Mouse (Mus musculus) 3134 (cell line): ENCODE measurements around the gene Ttc23.

Experiments
- DNase-seq: peaks from one replicate; pipeline ENCODE4 v3.0.0-alpha.2; 2011; ENCODE audit warnings: low spot score; ENCODE audit not compliant: insufficient read length; ENCODE audit errors: extremely low read depth

The Ttc23 gene

DNA sequence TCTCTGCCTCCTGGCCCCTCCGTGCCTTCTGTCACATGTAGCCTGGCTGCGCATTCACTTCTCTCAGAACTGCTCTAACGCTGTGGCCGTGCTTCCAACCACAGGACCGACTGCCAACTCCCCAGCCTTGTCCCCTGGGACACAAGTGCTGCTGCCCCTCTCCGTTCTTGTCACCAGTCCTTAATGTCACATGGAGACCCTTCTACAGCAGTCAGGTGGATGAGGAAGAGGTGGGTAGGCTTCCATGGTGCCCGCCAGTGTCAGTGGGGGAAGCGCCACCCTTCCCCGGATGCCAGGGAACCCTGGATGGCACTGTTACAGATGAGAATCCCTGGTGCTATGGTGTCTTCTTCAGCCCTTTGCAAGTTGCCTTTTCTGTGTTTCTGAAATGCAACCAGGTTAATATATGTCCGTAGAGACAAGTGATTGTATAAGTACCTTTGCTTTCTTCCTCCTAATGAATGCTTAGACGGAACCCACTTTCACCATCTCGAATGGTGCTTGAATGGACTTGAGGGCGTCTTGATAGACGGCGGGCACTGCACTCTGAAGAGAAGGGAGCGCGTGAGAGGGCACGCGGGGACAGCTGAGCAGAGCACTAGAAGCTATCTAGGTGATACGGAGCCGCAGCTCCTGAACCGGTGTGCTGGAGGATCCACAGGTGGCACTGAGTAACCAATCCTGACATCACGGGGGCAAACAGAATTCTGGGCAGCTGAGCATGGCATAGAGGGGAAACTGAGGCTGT, 45.8 kb downstream of the Ttc23 start:
- no peak for DNase-seq

DNA sequence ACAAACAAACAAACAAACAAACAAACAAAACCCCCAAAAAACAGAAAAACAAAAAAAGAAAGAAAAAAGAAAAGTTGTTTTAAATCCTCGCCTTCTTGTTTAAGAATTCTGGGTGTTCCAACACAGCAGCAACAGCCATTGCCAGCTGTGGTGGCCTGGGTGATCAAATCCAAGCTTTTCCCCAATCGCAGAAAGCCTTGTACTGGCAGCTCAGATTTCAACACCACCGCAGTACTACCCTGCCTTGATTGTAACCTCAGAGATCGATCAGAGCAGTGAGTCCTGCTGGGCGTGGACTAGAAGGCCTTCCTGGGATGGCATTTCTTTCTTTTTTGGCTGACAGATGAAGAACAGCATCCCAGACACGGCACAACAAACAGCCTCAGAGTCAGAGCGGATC, 48.7 kb downstream of the Ttc23 start:
- DNase-seq = no peak

- DNase-seq = no peak
These were observed 50.9 kb downstream of the Ttc23 start for GRCm38 (mm10) chr7:67697892-67698630.

DNA sequence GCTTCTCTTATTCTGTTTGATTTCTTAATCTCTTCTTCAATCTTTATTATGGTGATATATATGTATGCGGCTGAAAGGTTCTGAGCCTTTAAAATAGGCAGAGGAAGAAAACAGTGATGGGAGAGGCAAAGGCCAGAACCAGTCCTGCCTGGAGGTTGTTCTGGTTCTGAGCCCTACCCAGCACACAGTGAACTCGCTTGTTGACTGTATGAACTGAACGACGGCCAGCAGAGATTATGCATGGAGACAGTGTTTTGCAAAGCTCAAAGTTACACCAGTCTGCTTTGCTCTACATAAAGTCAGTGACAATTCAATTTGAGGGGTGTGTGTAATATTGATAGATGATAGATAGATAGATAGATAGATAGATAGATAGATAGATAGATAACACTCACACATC, 52.1 kb downstream of the Ttc23 start:
- no peak for DNase-seq

- peak; percentile 28 for DNase-seq
These were observed 53.6 kb downstream of the Ttc23 start for GRCm38 (mm10) chr7:67700846-67701245.

GRCm38 (mm10) chr7:67701252-67701914, 54.2 kb downstream of the Ttc23 start:
- DNase-seq = peak; percentile 27

DNA sequence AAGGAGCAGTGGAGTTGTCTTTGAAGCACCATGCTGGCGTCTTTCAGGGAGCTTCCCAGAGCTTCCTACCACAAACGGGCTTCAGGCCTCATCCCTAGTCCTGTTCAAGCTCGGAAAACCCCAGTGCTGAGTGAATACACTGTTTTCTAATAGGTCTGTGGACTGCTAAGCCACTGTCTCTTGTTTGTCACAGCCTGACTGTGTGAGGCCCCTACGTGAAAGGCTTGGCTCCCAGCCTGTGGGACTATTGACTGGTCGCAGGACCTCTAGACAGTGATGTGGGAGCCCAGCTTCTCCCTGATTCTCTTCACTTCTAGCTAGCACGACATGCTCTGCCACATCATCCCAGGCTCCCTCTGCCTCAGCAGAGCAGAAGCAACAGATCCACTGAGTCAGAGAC, 61.0 kb downstream of the Ttc23 start:
- DNase-seq = no peak

DNA sequence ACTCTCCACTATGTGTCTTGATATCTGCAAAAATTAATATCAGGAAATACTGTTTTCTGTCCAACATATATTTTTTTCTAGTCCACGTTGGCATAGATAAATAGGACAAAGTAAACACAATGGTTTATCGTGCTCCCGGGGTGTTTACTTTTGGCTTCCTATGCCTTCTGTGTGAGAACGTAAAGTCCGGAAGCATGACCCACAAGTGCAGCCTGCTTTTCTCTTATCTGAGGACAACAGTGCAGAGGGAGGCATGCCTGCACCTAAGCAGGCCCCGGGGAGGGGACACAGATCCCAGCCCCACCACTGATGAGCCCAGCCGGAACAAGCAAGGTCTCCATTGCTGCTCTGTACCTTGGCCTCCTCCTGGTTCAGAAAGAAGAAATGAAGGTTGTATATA, 63.0 kb downstream of the Ttc23 start:
- DNase-seq = no peak

- no peak for DNase-seq
These were observed 66.8 kb downstream of the Ttc23 start for GRCm38 (mm10) chr7:67713820-67714510.

DNA sequence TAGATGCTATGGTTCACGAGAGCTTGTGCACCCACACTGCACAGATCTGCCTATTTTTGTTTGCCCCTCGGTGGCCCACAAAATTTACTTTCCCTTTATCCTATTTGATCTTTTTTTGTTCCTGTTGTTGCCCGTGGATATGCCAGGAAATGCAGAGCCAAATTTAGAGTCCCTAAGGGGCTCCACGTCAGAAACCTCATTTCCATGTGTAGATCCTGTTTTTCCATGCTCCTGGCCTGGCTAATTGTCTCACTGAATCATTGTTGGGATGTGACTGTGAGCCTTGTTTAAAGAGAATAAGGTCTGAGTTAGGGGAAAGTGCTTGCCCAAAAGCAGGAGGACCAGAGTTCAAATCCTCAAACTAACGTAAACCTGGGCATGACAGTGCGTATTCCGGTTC, 68.0 kb downstream of the Ttc23 start:
- DNase-seq = no peak

GRCm38 (mm10) chr7:67716213-67716878, 69.1 kb downstream of the Ttc23 start:
- DNase-seq = no peak

DNA sequence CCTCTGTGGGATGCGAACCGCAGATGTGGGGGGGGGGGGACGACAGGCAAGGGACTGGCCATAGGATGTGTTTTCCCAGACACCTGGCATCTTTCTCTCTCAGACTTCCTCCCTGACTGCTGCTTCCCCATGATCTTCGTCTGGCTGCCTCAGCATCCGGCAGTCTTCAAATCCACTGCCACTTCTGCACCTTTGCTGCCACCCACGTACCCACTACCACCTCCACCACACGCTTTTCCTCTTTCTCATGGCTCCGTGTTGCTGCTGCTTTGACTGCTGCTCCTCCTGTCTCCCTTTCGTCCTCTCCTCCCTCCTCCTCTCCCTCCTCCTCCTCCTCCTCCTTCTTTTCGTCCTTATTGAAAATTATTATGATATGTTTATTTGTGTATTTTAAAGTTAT, 69.7 kb downstream of the Ttc23 start:
- DNase-seq = no peak

- no peak for DNase-seq
These were observed 70.3 kb downstream of the Ttc23 start for GRCm38 (mm10) chr7:67717520-67717919.

DNA sequence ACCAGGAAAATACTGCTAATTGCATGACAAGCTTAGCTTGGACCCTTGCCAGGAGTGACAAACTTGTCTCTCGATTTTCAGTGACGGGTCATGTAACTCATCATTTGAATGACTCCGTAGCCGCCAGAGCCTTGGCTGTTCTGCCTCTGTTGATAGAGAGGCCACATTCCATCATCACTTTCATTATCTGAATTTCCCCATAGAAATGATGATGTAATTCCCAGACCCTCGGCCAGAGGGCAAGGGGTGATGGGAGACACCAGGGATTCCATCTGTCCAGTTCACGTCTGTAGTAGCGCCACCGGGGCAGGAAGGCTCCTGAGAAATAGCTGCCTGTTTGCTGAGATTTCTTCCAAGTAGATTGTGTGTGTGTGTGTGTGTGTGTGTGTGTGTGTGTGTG, 71.6 kb downstream of the Ttc23 start:
- no peak for DNase-seq

- no peak for DNase-seq
These were observed 75.0 kb downstream of the Ttc23 start for GRCm38 (mm10) chr7:67722163-67722562.

GRCm38 (mm10) chr7:67724536-67724935, 77.3 kb downstream of the Ttc23 start:
- no peak for DNase-seq

DNA sequence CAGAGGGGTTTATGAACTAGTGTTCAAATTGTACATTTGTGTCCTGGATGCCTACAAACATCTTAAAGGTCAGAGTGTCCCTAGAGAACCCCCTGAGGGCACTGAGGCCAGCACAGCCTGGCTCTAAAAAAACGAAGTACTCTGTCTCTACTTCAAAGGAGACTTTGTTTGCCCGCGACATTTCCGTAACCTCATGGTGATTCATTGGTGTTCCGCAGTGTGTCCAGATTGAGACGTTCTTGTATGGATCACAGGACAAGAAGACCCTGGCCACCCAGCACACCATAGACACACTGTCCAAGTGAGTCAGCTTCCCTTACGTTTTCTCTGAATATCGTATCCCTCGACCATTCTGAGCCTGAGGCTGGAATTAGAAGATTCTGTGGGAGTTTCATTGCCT, 77.8 kb downstream of the Ttc23 start:
- DNase-seq = no peak

- DNase-seq = no peak
These were observed 81.0 kb downstream of the Ttc23 start for GRCm38 (mm10) chr7:67728203-67728602.

DNA sequence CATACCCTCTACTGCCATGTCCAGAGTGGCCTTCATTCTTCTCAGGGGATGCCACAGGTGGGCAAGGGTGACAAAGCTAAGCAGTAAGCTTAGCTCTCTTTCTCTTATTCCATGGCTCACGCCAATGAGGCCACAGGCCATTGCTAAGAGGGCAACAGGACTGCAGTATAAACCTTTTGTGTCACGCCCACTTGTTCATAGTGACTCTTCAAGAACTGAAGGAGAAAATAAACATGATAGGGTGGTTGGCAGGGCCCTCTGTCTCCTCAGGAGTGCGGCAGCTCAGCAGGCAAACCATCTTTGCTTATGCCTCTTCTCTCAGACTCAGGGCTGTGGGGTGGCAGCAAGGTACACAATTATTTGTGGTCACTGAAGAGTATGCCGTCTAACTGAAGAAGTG, 81.6 kb downstream of the Ttc23 start:
- no peak for DNase-seq

- DNase-seq = no peak
These were observed 83.4 kb downstream of the Ttc23 start for GRCm38 (mm10) chr7:67730431-67731110.
